Mouse (Mus musculus) gastrocnemius, adult 2 months (tissue): ENCODE results near the gene Hoxb1. TPM values are rescaled to one million over a fixed set of nuclear protein-coding genes. Genes with fewer than 3 reads are reported as not detected.
A peak's percentile ranks its signal among the peaks of the same experiment; 100 is the strongest.

Experiments used
- DNase-seq: peaks from one replicate; pipeline ENCODE4 v3.0.0; 2022
- H3K27ac ChIP-seq: fragments of 200-600 bp; 2 replicates; pipeline ENCODE4 v1.8.1; 2022; ENCODE audit warnings: mild to moderate bottlenecking
- H3K4me3 ChIP-seq: fragments of 200-600 bp; 2 replicates; pipeline ENCODE4 v1.8.1; 2022; ENCODE audit warnings: mild to moderate bottlenecking, moderate library complexity
- CTCF ChIP-seq: fragments of 200-600 bp; IDR thresholded peaks from 2 replicates; pipeline ENCODE4 v1.8.1; 2022; ENCODE audit warnings: antibody characterized with exemption, mild to moderate bottlenecking, moderate library complexity
- intact Hi-C: fragments of 180-260 bp; cut with DNase I; formaldehyde crosslinking; loops from one replicate; pipeline ENCODE4 v1.15.1; 2025
- long read RNA-seq, 2 experiments: library from polyadenylated mRNA; stranded (forward); transcript quantifications; one replicate each; pipeline ENCODE4 v2.0.0; 2021
- total RNA-seq, 2 experiments: library from RNA; stranded (reverse); gene quantifications; 2 replicates each; pipeline ENCODE4 v1.2.3; 2021

The Hoxb1 gene
- total RNA-seq: not detected
- long read RNA-seq, experiment 1: 0 reads
- long read RNA-seq, experiment 2: 0 reads

DNA sequence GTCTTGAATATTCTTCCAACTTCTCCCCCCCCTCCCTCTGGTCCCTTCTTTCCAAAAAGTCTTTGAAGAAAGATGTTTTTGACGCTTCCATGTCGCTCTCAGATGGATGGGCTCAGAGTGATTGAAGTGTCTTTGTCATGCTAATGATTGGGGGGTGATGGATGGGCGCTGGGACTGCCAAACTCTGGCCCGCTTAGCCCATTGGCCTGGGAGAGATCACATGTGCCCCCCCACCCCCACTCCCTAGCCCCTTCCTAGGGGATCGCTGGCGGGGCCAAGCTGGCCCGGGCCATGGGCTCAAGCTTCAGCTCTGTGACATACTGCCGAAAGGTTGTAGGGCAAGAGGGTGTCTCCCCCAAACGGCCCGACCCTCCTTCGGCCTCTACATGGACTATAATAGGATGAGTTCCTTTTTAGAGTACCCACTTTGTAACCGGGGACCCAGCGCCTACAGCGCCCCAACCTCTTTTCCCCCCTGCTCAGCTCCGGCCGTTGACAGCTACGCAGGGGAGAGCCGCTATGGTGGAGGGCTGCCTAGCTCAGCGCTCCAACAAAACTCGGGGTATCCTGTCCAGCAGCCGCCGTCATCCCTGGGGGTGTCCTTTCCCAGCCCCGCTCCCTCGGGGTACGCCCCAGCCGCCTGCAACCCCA lies at the start of gene Hoxb1:
Gene Hoxb1, plus strand, starts transcription at position 312 of the 651 bp plus-strand sequence.
- Histone ChIP-seq H3K4me3 (peak within 1 kb of the TSS; percentile 29), H3K27ac (no peak within 1 kb of the TSS)
- no peak for DNase-seq
- TF ChIP-seq CTCF: no peak
- intact Hi-C loops: no loop called here

DNA sequence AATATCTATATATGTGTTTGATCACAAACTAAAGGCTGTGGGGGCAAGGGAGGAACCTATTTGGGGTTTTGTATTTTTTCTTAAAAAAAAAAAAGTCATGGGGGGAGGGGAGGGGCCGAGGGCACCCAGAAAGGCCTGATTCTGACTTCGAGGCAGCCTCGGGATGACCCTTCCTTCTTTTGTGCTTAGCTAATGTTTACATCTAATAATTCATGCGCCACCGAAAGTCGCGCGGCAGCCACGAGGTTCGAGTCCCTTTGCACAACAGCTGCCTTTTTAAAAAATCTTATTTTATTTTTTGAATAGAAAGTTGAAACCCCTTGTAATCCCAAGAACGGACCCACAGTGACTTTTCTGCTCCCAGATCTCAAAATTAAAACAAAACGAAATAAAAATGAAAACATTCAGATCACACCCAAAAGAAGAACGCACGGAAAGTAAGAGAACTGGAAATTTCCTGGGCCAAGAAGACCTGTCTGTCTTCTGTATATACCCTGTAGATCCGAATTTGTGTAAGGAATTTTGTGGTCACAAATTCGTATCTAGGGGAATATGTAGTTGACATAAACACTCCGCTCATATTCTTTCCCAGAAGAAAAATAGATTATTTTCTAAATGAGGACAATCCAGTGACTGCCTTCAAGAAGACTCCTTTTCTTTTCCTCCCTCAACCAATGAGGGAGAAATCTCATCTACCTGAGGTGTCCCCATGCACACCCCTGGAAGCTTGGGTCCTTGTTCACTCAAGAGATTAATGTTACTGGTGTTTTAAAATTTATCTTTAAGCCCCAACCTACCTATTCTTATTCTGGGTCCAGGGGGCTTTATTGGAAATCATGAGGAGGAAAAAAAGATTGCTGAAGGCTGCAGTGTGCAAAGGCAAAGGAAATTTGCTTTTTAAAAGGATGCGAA lies 48.6 kb upstream of the Hoxb1 start:
- no peak for TF ChIP-seq CTCF
- no peak for DNase-seq
- H3K4me3 ChIP-seq: no peak overlapping the region
- no peak overlapping the region for H3K27ac ChIP-seq
- intact Hi-C loops: no loop called here

DNA sequence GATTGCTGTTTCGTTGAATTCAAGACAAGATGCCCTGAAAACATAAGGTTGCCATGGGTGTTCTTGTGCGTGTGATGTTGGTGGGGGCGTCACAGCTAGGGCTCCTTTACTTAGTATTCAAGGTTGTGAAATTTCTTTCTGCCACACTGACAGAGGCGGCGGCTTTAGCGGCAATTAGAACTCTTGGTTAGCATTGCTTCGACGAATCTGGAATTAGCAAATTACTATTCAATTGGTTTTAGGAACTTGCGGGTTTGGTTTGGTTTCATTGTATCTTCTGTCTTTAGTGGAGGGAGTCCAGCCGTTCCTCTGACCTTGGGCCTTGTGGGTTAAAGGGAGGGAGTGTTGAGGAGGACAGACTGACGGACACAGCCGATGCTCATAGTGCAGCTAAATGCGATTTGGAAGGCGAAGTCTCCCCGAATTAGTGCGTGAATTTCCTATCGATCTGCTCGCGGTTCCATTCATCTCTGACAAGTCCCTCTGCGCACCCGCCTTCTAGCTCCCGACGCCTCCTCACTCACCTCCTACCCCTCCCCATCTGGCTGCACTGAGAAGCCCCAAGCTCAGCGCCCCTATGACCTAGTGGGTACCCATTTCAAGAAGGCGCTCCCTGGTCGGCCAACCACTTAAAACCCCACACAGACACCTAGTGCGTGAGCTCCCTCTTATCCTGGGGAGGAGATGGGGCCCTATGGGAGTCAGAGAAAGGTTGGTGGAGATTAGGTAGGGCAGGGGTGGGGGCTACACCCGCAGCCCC lies 47.8 kb upstream of the Hoxb1 start, which contains the start of gene Hoxb4:
Gene Hoxb4, plus strand, starts transcription at position 660 of the 760 bp plus-strand sequence.
- Histone ChIP-seq H3K27ac (peak within 1 kb of the TSS; percentile 78), H3K4me3 (peak within 1 kb of the TSS; percentile 75)
- DNase-seq: no peak
- intact Hi-C loops: no loop called here
- TF ChIP-seq CTCF: no peak

DNA sequence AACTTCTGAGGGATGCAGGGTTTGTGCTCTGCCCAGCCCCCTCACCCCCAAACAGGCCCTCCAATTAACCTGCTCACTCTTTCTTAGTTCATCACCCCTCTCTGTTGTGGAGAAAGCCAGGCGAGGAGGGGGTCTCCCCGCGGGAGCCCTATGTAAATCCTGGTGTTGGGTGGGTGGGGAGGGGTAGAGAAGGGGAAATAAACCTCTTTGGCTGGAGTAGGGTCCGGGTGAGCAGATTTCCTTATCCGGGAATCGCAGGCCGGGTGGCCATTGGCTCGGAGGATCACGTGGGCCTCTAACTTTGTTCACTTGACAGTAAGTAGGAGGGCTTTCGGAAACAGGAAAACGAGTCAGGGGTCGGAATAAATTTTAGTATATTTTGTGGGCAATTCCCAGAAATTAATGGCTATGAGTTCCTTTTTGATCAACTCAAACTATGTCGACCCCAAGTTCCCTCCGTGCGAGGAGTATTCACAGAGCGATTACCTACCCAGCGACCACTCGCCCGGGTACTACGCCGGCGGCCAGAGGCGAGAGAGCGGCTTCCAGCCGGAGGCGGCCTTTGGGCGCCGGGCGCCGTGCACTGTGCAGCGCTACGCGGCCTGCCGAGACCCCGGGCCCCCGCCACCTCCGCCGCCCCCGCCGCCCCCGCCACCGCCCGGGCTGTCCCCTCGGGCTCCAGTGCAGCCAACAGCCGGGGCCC lies 47.0 kb upstream of the Hoxb1 start:
- no peak for TF ChIP-seq CTCF
- peak; percentile 50 for DNase-seq
- intact Hi-C loops: no loop called here
- peak overlapping the region; percentile 75 for H3K4me3 ChIP-seq
- H3K27ac ChIP-seq: peak overlapping the region; percentile 78

DNA sequence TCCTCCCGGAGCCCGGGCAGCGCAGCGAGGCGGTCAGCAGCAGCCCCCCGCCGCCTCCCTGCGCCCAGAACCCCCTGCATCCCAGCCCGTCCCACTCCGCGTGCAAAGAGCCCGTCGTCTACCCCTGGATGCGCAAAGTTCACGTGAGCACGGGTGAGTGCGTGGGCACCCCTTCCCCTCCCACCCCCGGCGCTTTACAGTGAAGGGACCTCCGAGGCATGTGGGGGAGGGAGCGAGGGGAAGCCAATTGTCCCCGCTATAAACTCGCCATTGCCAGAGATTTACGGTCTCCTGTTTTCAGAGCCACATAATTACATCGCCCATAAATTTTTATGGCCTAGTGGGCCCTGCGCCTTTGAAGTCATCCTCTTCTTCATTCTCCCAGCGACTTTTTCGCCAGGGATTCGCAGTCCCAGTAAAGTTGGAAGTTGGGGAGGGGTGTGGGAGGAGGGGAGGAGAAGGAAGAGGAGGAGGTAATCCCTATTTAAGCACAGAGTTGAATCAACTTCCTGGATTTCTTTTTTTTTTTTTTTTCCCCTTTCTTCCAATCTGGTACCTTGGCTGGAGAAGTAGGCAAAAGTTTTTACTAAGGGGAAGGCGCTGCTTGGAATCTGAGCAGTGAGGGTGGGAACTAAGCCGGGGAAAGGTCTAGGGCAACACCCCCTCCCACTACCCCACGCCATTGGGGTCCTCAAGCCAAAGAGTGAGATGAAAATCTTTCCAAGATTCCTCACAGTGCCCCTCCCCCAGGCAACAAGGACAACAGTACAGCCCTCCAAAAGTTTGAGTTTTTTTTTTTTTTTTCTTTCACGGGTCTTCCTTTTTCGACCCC lies 46.3 kb upstream of the Hoxb1 start:
- no peak for DNase-seq
- no peak for TF ChIP-seq CTCF
- intact Hi-C loops: no loop called here
- Histone ChIP-seq H3K4me3 (peak overlapping the region; percentile 75), H3K27ac (peak overlapping the region; percentile 78)

DNA sequence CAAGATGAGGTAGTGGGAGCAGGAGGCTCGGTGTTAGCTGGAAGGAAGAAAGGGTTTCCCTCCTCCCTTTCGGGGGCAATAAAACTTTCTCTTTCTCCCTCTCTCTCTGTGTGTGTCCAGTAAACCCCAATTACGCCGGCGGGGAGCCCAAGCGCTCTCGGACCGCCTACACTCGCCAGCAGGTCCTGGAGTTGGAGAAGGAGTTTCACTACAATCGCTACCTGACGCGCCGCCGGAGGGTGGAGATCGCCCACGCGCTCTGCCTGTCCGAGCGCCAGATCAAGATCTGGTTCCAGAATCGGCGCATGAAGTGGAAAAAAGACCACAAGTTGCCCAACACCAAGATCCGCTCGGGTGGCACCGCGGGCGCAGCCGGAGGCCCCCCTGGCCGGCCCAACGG lies 45.6 kb upstream of the Hoxb1 start:
- peak overlapping the region; percentile 75 for H3K4me3 ChIP-seq
- no peak for TF ChIP-seq CTCF
- peak overlapping the region; percentile 38; the same call in 1 of the 2 replicates for H3K27ac ChIP-seq
- intact Hi-C loops: no loop called here
- DNase-seq: no peak

DNA sequence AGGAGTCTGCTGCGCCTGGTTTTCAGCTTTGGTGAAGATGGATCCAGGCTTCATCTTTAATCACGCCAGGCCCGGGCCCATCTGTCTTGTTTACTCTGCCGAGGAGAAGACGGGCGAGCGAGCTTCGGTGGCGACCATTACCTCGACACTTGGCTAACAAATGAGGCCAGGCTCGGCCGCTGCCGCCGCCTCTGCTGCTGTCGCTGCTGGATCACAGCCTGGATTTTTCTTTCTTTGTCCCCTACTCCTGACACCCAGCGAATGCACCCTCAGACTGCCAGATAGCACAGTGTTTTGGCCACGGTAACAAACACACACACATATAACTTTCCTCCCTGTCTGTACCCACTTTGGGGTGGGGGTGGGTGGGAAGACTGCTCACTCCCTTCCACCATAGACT lies 44.9 kb upstream of the Hoxb1 start:
- H3K27ac ChIP-seq: no peak overlapping the region
- TF ChIP-seq CTCF: no peak
- DNase-seq: no peak
- H3K4me3 ChIP-seq: no peak overlapping the region
- intact Hi-C loops: no loop called here

DNA sequence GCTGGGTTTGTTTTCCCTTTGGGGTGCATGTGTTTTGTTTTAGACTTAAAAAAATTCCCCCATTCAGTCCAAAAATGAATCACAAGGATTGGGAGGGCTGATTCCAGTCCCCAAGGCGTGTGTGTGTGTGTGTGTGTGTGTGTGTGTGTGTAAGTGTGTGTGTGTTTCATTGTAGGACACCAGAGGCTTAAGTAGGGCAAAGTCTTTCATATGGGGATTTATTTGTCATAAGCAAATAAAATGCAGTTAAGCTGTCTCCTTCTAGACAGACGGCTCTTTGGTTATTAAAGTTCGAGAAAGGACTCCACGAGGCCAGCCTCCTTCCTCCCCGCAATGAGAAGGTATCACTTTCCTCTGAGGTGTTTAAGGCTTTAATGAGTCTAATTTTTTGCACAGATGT lies 43.7 kb upstream of the Hoxb1 start:
- no peak for TF ChIP-seq CTCF
- H3K27ac ChIP-seq: no peak overlapping the region
- DNase-seq: no peak
- H3K4me3 ChIP-seq: no peak overlapping the region
- intact Hi-C loops: no loop called here

DNA sequence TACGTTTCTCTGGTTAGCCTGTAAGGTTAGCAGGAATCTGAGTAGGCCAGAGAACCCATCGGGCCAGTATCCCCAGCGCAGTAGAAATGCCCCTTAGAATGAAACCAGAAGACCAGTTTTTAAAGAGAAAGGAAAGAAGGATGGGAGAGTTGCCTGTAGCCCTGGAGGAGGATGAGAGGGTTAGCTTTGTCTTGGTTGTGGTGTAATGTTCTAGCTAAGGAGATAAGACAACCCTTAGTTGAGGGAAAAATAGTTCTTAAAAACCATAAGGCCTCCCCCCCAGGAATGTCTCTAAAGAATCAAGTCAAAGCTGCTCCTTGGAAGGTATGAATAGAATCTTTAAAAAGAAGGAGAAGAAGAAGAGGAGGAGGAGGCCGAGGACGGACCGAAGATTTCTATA lies 42.8 kb upstream of the Hoxb1 start:
- H3K4me3 ChIP-seq: no peak overlapping the region
- no peak for TF ChIP-seq CTCF
- H3K27ac ChIP-seq: no peak overlapping the region
- no peak for DNase-seq
- intact Hi-C loops: no loop called here

DNA sequence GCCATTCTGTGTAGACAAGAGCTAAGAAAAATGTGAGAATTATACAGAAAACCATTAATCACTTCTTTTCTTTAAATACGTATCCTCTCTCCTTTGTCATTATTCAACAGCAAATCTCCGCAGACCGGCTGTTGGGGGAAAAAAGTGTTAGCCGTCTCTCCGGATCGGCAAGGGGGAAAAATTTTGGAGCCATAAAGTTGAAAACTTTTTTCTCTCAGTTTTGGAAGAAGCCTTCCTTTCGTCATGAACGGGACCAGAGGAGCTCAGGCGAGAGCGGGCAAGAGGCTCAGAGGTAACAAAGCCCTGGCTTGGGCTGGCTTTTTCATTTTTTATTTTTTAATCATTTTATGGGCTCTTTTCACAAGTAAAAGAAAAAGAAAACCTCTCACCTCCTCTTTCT lies 42.4 kb upstream of the Hoxb1 start, which contains the start of gene Hoxb3:
Gene Hoxb3, plus strand, starts transcription at position 173 of the 400 bp plus-strand sequence.
- no peak for TF ChIP-seq CTCF
- Histone ChIP-seq H3K4me3 (no peak within 1 kb of the TSS), H3K27ac (no peak within 1 kb of the TSS)
- no peak for DNase-seq
- intact Hi-C loops: no loop called here

DNA sequence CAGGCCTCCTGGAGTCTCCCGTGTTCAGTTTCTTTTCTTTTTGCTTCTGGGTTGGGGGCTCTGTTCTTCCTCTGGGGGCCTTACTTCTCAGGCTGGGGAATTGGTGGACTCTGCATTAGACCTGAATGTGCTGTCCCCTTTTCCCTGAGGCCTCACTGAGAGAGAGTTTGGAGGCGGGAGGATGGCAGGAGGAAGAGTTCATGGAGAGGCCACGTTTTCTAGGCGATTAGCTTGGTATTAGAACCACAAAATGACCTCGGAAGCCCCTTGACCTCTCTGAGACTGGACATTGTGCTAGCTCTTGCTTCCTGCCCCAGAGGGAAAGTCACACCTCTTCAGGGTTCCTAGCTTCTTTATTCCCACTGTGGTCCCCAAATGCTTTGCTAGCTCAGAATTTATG lies 41.4 kb upstream of the Hoxb1 start:
- no peak overlapping the region for H3K27ac ChIP-seq
- no peak overlapping the region for H3K4me3 ChIP-seq
- TF ChIP-seq CTCF: no peak
- no peak for DNase-seq
- intact Hi-C loops: no loop called here

DNA sequence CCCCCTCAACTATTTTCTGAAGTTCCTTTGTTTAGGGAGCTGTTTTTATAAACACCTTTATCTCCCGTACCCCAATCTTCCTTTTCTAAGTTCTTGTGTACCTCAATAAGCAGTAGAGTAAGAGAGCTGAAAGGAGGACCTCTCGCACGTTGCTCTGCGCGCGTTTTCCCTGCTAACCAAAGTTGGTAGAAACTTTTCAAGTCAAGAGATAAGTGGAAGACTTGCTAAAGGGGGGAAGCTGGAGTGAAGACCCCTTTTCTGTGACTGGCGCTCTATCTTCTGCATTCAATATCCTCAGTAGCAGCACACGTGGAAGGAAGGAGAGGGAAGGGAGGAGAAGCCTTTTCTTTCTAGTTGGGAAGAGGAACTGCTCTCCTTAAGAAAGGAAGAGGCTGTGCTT lies 40.6 kb upstream of the Hoxb1 start:
- no peak for DNase-seq
- intact Hi-C loops: no loop called here

More for the DNA sequence above, 40.6 kb upstream of the Hoxb1 start:
- no peak for TF ChIP-seq CTCF
- Histone ChIP-seq H3K27ac (no peak overlapping the region), H3K4me3 (no peak overlapping the region)
